Mouse (Mus musculus): Measurements from ENCODE around the gene Rsph3b. TPM values are rescaled to one million over a fixed set of nuclear protein-coding genes. Genes with fewer than 3 reads are reported as not detected.

Rsph3b gene
- polyA plus RNA-seq, 1 experiment, result 4.9 TPM

- TF ChIP-seq POLR2A (IDR thresholded peaks at IDR 0.05; ENCODE audit: borderline replicate concordance, control insufficient read depth, low read depth, low read length) (no peak), CTCF (IDR thresholded peaks at IDR 0.05; ENCODE audit: control insufficient read depth, insufficient read depth, low read length) (no peak)
- WGBS, result 82% methylated on average over 6 of the region's 6 CpGs
- Histone ChIP-seq H3K27ac (ENCODE audit: control insufficient read depth, insufficient read depth, low read depth, low read length, poor library complexity) (no peak overlapping the region), H3K4me3 (replicated peaks; ENCODE audit: control insufficient read depth, low read depth, low read length) (no peak overlapping the region), H3K4me1 (ENCODE audit: control insufficient read depth, insufficient read depth, low read length) (no peaks in the 10 kb centered on the region)
These were observed 85.0 kb downstream of the Rsph3b start for GRCm38 (mm10) chr17:6863521-6863920.

- Histone ChIP-seq H3K27ac (ENCODE audit: control insufficient read depth, insufficient read depth, low read depth, low read length, poor library complexity) (no peak overlapping the region), H3K4me3 (replicated peaks; ENCODE audit: control insufficient read depth, low read depth, low read length) (no peak overlapping the region), H3K4me1 (ENCODE audit: control insufficient read depth, insufficient read depth, low read length) (no peaks in the 10 kb centered on the region)
- 66% methylated on average over 12 of the region's 12 CpGs for WGBS
- TF ChIP-seq CTCF (IDR thresholded peaks at IDR 0.05; ENCODE audit: control insufficient read depth, insufficient read depth, low read length) (no peak), POLR2A (IDR thresholded peaks at IDR 0.05; ENCODE audit: borderline replicate concordance, control insufficient read depth, low read depth, low read length) (no peak)
These were observed 86.3 kb downstream of the Rsph3b start for GRCm38 (mm10) chr17:6862040-6862780.

GRCm38 (mm10) chr17:6861181-6862039, 87.1 kb downstream of the Rsph3b start:
- 3% methylated on average over 28 of the region's 28 CpGs for WGBS
- TF ChIP-seq POLR2A (IDR thresholded peaks at IDR 0.05; ENCODE audit: borderline replicate concordance, control insufficient read depth, low read depth, low read length) (no peak), CTCF (IDR thresholded peaks at IDR 0.05; ENCODE audit: control insufficient read depth, insufficient read depth, low read length) (no peak)
- Histone ChIP-seq H3K4me1 (ENCODE audit: control insufficient read depth, insufficient read depth, low read length) (no peaks in the 10 kb centered on the region), H3K27ac (ENCODE audit: control insufficient read depth, insufficient read depth, low read depth, low read length, poor library complexity) (no peak overlapping the region), H3K4me3 (replicated peaks; ENCODE audit: control insufficient read depth, low read depth, low read length) (no peak overlapping the region)

GRCm38 (mm10) chr17:6860491-6860897, 88.0 kb downstream of the Rsph3b start:
- H3K27ac ChIP-seq (ENCODE audit: control insufficient read depth, insufficient read depth, low read depth, low read length, poor library complexity), result no peak overlapping the region
- TF ChIP-seq CTCF (IDR thresholded peaks at IDR 0.05; ENCODE audit: control insufficient read depth, insufficient read depth, low read length) (no peak), POLR2A (IDR thresholded peaks at IDR 0.05; ENCODE audit: borderline replicate concordance, control insufficient read depth, low read depth, low read length) (no peak)
- no peak overlapping the region for H3K4me3 ChIP-seq (replicated peaks; ENCODE audit: control insufficient read depth, low read depth, low read length)
- no peaks in the 10 kb centered on the region for H3K4me1 ChIP-seq (ENCODE audit: control insufficient read depth, insufficient read depth, low read length)
- 85% methylated on average over 12 of the region's 12 CpGs for WGBS

- H3K27ac ChIP-seq (ENCODE audit: control insufficient read depth, insufficient read depth, low read depth, low read length, poor library complexity), result no peak overlapping the region
- H3K4me1 ChIP-seq (ENCODE audit: control insufficient read depth, insufficient read depth, low read length), result no peaks in the 10 kb centered on the region; the same call in 1 of the 2 replicates
- TF ChIP-seq CTCF (IDR thresholded peaks at IDR 0.05; ENCODE audit: control insufficient read depth, insufficient read depth, low read length), result no peak
- no peak for TF ChIP-seq POLR2A (IDR thresholded peaks at IDR 0.05; ENCODE audit: borderline replicate concordance, control insufficient read depth, low read depth, low read length)
- no peak overlapping the region for H3K4me3 ChIP-seq (replicated peaks; ENCODE audit: control insufficient read depth, low read depth, low read length)
- WGBS, result 72% methylated on average over 4 of the region's 4 CpGs
These were observed 88.4 kb downstream of the Rsph3b start for GRCm38 (mm10) chr17:6860067-6860466.

Other genes with a start within 250 kb of the Rsph3b start
- 71.7 and 82.0 TPM in 2 replicates for gene Ezr, start 165.9 kb downstream of the Rsph3b start, polyA plus RNA-seq (2011; ENCODE audit: insufficient read depth, insufficient read length, low replicate concordance, missing spikeins)
- gene Tagap1, start 12.5 kb upstream of the Rsph3b start, polyA plus RNA-seq (2011; ENCODE audit: insufficient read depth, insufficient read length, low replicate concordance, missing spikeins), result 16.3 and 32.8 TPM in 2 replicates
- 57.9 and 135 TPM in 2 replicates for gene Rnaset2b, start 22.0 kb upstream of the Rsph3b start, polyA plus RNA-seq (2011; ENCODE audit: insufficient read depth, insufficient read length, low replicate concordance, missing spikeins)
- gene Gm49721, start 30.2 kb upstream of the Rsph3b start, polyA plus RNA-seq (2011; ENCODE audit: insufficient read depth, insufficient read length, low replicate concordance, missing spikeins), result not detected in 2 replicates
- 2.7 TPM in 1 of 2 replicates, not detected in the other for gene Gm1604a, start 76.9 kb upstream of the Rsph3b start, polyA plus RNA-seq (2011; ENCODE audit: insufficient read depth, insufficient read length, low replicate concordance, missing spikeins)
- 2.4 and 9.1 TPM in 2 replicates for gene Rps6ka2, start 221.4 kb upstream of the Rsph3b start, polyA plus RNA-seq (2011; ENCODE audit: insufficient read depth, insufficient read length, low replicate concordance, missing spikeins)